Mouse (Mus musculus) liver, postnatal 0 days (tissue): ENCODE data around the gene Cep152. TPM values are rescaled to one million over a fixed set of nuclear protein-coding genes. Genes with fewer than 3 reads are reported as not detected.

Experiments used
- ATAC-seq: fragments of 200-750 bp; cut with Nextera tagmentation; 2 replicates; pipeline ENCODE4 v1.8.0; 2017; ENCODE audit warnings: mild to moderate bottlenecking, moderate library complexity
- DNase-seq: peaks from one replicate; pipeline ENCODE4 v3.0.0-alpha.2; 2016
- H3K27ac ChIP-seq: fragments of 300-500 bp; sonication (generic); 2 replicates; pipeline ENCODE4 v1.5.1; 2014; ENCODE audit warnings: antibody characterized with exemption, moderate library complexity, mild to moderate bottlenecking, low read depth
- H3K27me3 ChIP-seq: fragments of 300-500 bp; sonication (generic); 2 replicates; pipeline ENCODE4 v1.6.1; 2014; ENCODE audit warnings: low read length, control low read depth, mixed read lengths; ENCODE audit not compliant: insufficient read depth
- H3K36me3 ChIP-seq: fragments of 300-500 bp; sonication (generic); replicated peaks from 2 replicates; pipeline ENCODE4 v1.6.1; 2014; ENCODE audit warnings: mild to moderate bottlenecking, control low read depth, low read length, moderate library complexity, mixed read lengths; ENCODE audit not compliant: insufficient read depth
- H3K4me1 ChIP-seq: fragments of 300-500 bp; sonication (generic); 2 replicates; pipeline ENCODE4 v1.6.1; 2014; ENCODE audit warnings: antibody characterized with exemption, mild to moderate bottlenecking, control low read depth; ENCODE audit not compliant: insufficient read depth
- H3K4me2 ChIP-seq: fragments of 300-500 bp; sonication (generic); 2 replicates; pipeline ENCODE4 v1.6.1; 2014; ENCODE audit warnings: low read depth, mild to moderate bottlenecking, low read length, moderate library complexity, mixed read lengths
- H3K4me3 ChIP-seq: fragments of 300-500 bp; sonication (generic); 2 replicates; pipeline ENCODE4 v1.5.1; 2014; ENCODE audit warnings: low read depth, low read length
- H3K9ac ChIP-seq: fragments of 300-500 bp; sonication (generic); replicated peaks from 2 replicates; pipeline ENCODE4 v1.6.1; 2014; ENCODE audit warnings: mild to moderate bottlenecking, moderate library complexity
- H3K9me3 ChIP-seq: fragments of 300-500 bp; sonication (generic); 2 replicates; pipeline ENCODE4 v1.6.1; 2016; ENCODE audit warnings: mild to moderate bottlenecking, control low read depth, low read length, mixed read lengths
- CTCF ChIP-seq: sonication (generic); IDR thresholded peaks from 2 replicates; pipeline ENCODE4 v1.5.1; 2016; ENCODE audit warnings: antibody characterized with exemption, low read depth
- EP300 ChIP-seq: IDR thresholded peaks from 2 replicates; pipeline ENCODE4 v1.6.1; 2016; ENCODE audit warnings: antibody characterized with exemption, low read depth, mild to moderate bottlenecking
- WGBS: fragments of 180-500 bp; shearing (Covaris S2); extraction: QIAGEN DNeasy Blood & Tissue Kit; methylation state at CpG from one replicate; pipeline ENCODE4 v1.1.7; 2014; ENCODE audit not compliant: insufficient replicate concordance; 5-methylcytosine and 5-hydroxymethylcytosine counted together
- polyA plus RNA-seq: library from polyadenylated mRNA; unstranded; fragments of >200 nt; fragmentation: Nextera tagmentation; extraction: Ambion mirVana; gene quantifications from 2 replicates; pipeline ENCODE4 v1.2.1, GENCODE M21; 2015

The Cep152 gene
- polyA plus RNA-seq, 1 experiment from 2014 or later, result 2.4 TPM

DNA sequence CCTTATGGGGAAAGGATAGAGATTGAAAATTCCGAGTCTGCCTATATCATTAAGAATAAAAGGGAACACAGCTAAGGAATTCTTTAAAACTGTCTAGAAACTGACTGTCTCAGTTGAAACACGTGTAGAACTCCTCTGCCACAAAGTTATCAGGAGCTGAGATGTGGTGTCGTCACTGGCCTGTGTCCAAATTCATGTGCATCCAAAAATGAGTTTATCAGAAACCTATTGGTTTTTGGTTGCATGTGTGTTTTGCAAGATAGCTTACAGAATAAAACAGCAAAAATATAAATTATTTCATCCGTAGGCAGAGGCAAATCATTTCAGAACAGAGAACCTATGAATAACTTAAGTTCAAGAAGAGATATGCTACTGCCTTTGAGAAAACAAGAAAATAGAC, 41.8 kb upstream of the Cep152 start:
- Histone ChIP-seq H3K4me2 (peak overlapping the region; percentile 42; the same call in 1 of the 2 replicates), H3K27ac (peak overlapping the region; percentile 58; the same call in 1 of the 2 replicates), H3K9ac (no peak overlapping the region), H3K4me3 (no peak overlapping the region), H3K4me1 (peaks cover 32% of the 10 kb centered on the region), H3K27me3 (no peaks in the 10 kb centered on the region), H3K36me3 (no peaks in the 10 kb centered on the region), H3K9me3 (no peaks in the 10 kb centered on the region)
- ATAC-seq, result peak; percentile 56
- TF ChIP-seq EP300 (peak; percentile 91), CTCF (no peak)
- WGBS, result 42% methylated on average over 4 of the region's 4 CpGs
- DNase-seq, result peak; percentile 36

GRCm38 (mm10) chr2:125665909-125666308, 41.0 kb upstream of the Cep152 start:
- Histone ChIP-seq H3K27ac (peak overlapping the region; percentile 58), H3K4me1 (peaks cover 32% of the 10 kb centered on the region)

GRCm38 (mm10) chr2:125665213-125665612, 40.3 kb upstream of the Cep152 start:
- ATAC-seq (no peak; the same call in 1 of the 2 replicates), DNase-seq (peak; percentile 22)
- Histone ChIP-seq H3K4me1 (peaks cover 38% of the 10 kb centered on the region), H3K27ac (peak overlapping the region; percentile 46; the same call in 1 of the 2 replicates), H3K9ac (no peak overlapping the region), H3K27me3 (no peaks in the 10 kb centered on the region), H3K9me3 (no peaks in the 10 kb centered on the region), H3K4me3 (no peak overlapping the region), H3K4me2 (no peak overlapping the region), H3K36me3 (no peaks in the 10 kb centered on the region)
- TF ChIP-seq CTCF, result no peak
- 79% methylated on average over 5 of the region's 5 CpGs for WGBS

More at GRCm38 (mm10) chr2:125665909-125666308, 41.0 kb upstream of the Cep152 start:
- ATAC-seq, result peak; percentile 66
- Histone ChIP-seq H3K4me2 (peak overlapping the region; percentile 18; the same call in 1 of the 2 replicates), H3K36me3 (no peaks in the 10 kb centered on the region), H3K9ac (no peak overlapping the region), H3K4me3 (no peak overlapping the region), H3K27me3 (no peaks in the 10 kb centered on the region), H3K9me3 (no peaks in the 10 kb centered on the region)
- TF ChIP-seq CTCF, result no peak
- TF ChIP-seq EP300, result peak; percentile 90
- no peak for DNase-seq
- 51% methylated on average over 4 of the region's 4 CpGs for WGBS

DNA sequence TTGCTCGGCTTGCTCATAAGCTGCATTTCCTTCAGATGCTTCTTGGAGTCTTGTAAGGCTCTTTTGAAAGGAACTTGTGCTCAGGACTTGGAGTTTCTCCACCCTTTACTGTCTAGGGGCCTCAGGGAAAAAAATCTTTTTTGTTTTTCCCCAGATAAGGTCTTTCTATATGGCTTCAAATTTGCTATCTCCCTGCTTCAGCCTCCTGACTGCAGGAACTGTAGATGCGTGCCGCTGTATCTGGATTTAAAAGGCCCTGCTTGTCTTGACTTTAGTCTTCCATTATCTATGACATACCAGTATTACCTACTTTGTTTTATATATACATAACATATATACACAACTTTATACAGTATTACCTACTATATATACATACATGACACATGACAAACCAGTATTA, 37.6 kb upstream of the Cep152 start:
- H3K4me2 ChIP-seq, result no peak overlapping the region
- no peaks in the 10 kb centered on the region for H3K27me3 ChIP-seq
- no peaks in the 10 kb centered on the region for H3K9me3 ChIP-seq
- H3K4me1 ChIP-seq, result peaks cover 34% of the 10 kb centered on the region
- ATAC-seq (no peak), DNase-seq (no peak)
- no peak overlapping the region for H3K4me3 ChIP-seq
- TF ChIP-seq CTCF, result no peak
- TF ChIP-seq EP300, result peak; percentile 43; the same call in 1 of the 2 replicates
- H3K9ac ChIP-seq, result no peak overlapping the region
- H3K27ac ChIP-seq, result no peak overlapping the region
- WGBS, result 59% methylated on average over 3 of the region's 3 CpGs
- H3K36me3 ChIP-seq, result no peaks in the 10 kb centered on the region

DNA sequence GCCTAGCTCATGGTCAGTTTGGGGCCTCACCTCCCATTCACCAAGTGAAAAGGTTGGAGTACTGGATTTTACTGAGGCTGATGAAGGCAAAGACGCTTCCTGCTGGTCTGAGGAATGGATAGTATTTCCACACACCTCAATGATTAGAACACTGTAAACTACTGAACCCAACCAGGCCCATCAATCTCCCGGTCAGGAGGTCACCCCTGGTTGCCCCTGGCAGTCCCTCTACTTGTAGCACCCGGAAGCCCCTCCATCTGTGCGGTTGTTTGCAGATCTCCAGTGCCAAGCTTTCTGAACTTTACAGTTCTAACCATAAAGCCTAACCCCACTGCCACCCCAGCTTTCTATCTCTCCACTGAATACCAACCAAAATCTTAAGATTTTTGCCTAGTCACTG, 36.2 kb upstream of the Cep152 start:
- no peaks in the 10 kb centered on the region for H3K27me3 ChIP-seq
- H3K9me3 ChIP-seq, result no peaks in the 10 kb centered on the region
- ATAC-seq (no peak), DNase-seq (no peak)
- 81% methylated on average over 4 of the region's 4 CpGs for WGBS
- no peak for TF ChIP-seq CTCF
- no peak for TF ChIP-seq EP300
- no peak overlapping the region for H3K4me3 ChIP-seq
- H3K27ac ChIP-seq, result no peak overlapping the region
- no peak overlapping the region for H3K9ac ChIP-seq
- H3K4me1 ChIP-seq, result peaks cover 26% of the 10 kb centered on the region
- H3K36me3 ChIP-seq, result no peaks in the 10 kb centered on the region
- peak overlapping the region; percentile 59; the same call in 1 of the 2 replicates for H3K4me2 ChIP-seq

- no peak for DNase-seq
- H3K4me1 ChIP-seq, result peaks cover 21% of the 10 kb centered on the region
- H3K4me2 ChIP-seq, result peak overlapping the region; percentile 59
- H3K27me3 ChIP-seq, result no peaks in the 10 kb centered on the region
- 37% methylated on average over 20 of the region's 20 CpGs for WGBS
- no peak overlapping the region for H3K27ac ChIP-seq
- no peaks in the 10 kb centered on the region for H3K9me3 ChIP-seq
- peak; percentile 48; the same call in 1 of the 2 replicates for ATAC-seq
- H3K36me3 ChIP-seq, result no peaks in the 10 kb centered on the region
- peak overlapping the region; percentile 48; the same call in 1 of the 2 replicates for H3K9ac ChIP-seq
- 0 out of 2 replicates have a peak overlapping the region, but pooled peaks have one; percentile 5 for H3K4me3 ChIP-seq
- no peak for TF ChIP-seq EP300
- TF ChIP-seq CTCF, result no peak
Measured at GRCm38 (mm10) chr2:125660537-125661130, 35.7 kb upstream of the Cep152 start.
